Mouse (Mus musculus) mouse trophoblast stem cell (cell line): ENCODE measurements around the gene Rnf145.

Experiments used
- in situ Hi-C, 2 experiments: fragments of 300-500 bp; cut with MseI, MboI; formaldehyde crosslinking; loops; 2 replicates in 1 of 2; 3 replicates in 1 of 2; pipeline ENCODE4 v1.15.1; 2025

Rnf145 gene

DNA sequence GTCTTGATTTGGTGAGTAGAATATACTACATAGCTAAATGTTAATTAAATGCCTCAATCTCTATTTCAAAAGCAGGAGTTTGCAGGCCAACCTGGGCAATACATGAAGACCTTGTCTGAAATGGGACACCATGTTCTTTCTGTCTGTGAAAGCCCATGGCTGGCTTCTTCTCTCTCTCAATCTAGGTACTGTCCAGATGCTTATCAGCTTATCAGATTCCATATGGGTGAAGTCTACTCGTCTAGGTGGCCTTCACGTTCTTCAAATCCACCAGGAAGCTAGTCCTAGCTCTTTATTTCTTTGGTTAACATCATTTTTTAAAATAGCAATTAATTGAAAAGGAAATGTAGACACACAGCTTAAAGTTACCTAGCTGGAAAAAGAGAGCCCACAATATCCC is 8.9 kb upstream of the Rnf145 start:
- in situ Hi-C loops = no loop called here

DNA sequence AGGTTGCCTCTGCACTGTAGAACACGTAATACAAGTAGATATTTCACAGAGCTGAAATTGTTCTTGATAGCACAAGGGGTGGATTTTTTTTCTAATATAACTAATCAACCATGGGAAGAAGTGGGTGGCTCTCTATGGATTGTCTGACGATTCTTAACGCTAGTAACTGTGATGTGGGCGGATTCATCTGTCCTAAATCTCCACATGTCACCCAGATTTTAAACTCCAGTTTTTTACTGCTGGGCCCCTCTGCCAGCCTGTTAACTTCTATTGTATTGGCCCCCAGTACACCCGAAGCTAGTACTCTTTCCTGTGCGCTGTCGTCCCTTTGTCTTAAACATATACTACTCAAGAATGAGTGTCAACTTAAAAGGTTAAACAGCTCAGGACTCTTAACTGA is 8.4 kb upstream of the Rnf145 start:
- in situ Hi-C loops = no loop called here

DNA sequence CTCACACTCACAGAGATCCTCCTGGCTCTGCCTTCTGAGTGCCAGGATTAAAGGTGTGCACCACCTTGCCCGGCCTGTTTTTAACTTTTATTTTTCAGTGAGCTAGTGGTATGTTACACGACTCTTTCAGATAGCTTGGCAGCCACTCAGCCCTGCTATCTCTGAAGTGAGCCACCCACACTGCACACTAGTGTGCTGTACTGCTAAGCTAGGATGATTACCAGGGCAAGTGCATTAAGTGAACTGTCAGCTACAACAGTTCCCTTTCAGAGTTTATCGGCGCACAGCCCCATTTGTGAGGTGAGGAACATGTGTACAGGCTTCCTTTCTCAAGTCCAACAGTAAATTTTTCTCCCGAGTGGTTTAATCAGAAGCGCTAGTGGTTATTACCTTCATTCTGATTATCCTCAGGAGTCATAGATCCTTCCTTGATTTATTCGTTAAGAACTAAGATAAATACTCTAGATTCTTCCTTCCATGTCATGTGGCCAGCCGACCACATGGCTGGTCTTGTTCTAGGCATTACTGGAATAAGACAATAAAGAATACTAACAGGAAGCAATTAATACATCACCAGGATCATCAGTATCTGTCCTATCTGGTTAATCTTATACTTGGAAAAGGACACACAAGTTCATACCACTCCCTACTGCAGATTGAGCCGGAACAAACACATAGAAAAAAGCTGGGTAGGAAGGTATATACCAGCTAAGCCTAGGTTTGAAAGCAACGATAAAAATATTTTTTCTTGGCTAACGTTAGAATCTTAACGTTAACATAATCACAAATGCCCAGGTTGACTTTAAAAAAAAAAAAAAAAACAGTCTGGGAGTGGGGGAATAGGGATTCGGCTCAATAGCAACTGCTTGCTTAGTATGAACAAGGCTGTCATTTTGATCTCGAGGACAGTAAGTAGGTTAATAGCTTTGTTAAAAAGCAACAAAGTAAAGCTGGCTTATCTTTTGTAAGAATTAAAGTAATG is 6.4 kb upstream of the Rnf145 start:
- in situ Hi-C loops = no loop called here

DNA sequence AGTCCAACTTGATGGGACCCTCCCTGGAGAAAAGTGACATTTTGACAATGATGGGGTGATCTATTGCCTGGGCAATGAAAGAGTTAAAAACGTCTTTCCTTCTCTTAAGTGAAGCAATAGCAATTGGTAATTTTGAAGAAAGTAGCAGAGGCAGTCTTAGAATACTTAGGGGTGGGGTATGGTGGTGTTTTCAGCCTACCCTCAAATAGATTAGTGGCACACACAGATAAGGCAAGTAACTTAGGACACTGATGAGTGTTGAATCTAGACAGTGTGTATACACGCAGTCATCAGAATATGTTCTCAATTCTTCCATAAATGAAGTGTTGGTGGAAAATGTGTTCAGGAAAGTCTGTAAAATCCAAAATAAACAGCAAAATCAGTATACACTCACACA is 5.7 kb upstream of the Rnf145 start:
- in situ Hi-C loops = no loop called here

DNA sequence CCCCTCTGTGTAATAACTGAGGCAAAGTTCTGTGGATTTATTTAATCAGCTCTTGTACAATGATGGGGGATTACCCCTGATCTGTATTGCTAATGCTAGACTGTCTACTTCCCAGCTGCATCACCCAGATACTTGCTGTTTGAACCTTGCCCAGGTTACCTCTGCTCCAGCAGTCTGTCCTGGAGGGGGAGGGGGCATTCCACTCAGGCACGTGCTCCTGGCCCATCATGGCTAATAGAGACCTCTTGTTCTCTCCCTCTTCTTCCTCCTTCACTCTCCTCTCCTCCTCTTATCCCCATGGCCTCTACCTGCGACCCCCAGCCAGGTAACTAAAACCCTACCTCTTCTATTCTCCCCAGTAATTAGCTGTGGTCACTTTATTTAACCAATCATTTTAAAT is 4.1 kb upstream of the Rnf145 start:
- in situ Hi-C loops = no loop called here

DNA sequence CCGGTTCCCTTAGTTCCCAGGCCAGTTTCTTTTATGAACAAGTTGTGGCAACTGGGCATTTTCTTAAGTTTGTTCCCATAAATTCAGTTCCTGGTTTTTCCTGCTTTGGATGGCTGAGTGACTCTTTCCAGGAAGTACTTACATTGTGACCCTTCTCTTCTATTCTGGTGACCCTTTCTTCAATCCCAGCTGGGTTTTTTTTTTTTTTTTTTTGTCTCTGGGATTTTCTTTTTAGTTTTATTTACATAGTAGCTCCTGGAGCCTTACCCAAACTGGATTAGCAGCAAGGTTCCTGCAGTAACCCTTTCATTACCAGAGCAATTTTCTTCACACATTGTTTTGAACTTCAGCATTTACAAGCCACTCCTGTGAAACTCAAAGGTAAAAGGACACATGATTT is 2.4 kb upstream of the Rnf145 start:
- in situ Hi-C loops = no loop called here

DNA sequence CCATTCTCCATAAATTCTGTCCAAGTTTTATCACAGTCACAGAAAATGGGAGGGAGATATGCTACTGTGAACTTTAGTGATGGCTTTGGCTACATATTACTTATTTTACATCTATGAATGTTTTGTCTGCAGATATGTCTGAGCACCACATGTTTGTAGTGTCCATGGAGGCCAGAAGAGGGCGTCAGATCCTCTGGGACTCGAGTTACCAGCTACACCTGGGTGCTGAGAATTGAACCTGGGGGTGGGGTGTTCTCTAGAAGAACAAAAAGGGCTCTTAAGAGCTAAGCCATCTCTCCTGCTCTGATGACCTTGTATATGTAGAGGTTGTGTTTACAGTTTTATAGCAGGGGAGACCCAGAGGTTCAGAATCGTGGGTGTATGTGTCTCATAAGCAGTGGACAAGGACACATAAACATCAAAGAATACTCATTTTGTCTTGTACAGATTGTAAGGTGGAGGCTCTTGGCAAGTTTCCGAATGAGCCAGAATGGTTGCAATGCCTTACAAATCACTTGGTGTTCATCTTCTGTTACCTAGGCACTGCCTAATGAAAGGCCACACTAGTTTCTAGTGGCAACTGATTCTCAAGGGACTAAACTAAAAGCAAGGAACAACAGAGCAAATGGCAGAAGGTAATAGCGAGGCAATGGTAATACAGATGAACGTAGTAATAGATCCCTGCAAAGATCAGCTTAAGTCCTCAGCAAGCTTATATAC is 1.0 kb upstream of the Rnf145 start:
- in situ Hi-C loops = no loop called here

DNA sequence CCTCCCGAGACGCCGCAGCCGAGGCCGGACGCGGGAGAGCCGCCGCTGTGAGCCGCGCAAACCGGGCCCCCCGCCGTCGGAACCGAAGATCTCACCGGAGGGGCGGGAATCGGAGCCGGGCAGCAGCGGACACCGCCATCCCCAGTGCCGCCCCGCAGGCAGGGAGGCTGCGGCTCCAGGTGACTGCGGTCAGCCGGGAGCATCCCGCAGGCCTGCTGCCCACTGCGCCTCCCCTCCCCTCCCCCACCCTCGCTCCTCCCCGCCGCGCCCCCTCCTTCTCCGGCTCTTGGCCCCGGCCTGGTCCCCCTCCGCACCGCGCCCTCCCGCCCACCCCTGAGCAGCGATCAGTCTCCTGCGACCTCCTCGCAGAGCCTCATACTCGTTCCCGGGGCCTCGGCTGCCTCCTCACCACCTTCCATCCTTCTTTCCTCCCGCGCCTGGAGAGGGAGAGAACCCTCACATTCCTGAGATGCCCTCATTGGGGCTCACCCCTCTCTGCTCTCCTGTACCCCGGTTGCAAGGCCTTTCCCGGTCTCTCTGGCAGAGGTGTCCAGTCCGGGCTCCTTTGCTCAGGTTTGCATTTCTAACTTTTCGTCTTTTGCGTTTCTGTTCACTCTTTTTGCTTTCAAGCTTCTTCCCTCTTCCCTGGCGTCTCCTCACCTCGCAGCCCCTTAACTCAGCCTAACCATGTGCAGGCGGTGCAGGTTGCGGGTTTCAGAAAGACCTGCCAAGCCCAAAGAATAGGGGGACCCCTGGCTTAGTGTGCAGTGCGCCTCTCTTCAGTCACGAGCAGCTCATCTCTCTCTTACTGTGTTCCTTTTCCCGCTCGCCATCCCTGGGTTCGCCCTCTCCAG is 559 bp downstream of the Rnf145 start:
- in situ Hi-C loops = no loop called here

DNA sequence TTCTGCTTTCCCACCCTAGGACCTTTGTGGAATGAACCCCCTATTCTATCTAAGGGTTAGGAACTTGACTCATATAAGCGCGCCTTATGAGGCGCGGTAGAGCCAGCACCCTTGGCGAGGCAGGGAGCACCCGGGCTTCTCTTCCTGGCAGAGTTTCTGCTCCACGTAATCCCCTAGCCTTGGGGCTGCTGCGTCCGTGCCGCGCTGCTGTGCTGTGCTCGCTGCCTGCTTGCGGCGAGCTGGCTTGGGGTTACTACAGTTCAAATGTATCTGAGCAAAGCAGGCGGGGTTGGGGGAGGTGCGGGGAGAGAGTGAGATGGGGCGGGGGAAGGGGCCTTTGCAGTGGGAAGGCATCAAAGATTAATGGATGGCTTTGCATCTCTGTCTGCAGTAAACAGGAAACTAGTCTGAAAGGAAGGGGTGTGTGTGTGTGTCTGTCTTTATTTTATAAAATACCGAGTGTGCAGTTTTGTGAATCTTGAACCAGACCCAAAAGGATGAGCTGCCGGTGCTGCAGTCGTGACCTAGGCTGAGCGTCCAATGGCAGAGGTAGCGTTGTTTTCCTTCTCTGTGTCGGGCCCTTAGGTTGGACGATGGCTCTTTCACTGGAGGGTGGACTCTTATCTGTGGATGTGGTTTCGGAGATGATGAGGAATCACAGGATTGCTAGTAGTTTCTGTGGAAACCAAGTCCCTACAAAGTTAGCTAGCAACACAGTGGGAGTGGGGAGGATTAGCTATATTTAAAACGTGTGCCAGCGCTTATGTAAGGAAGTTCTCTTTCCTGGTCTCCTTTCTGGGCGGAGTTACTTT is 1.4 kb downstream of the Rnf145 start:
- in situ Hi-C loops = no loop called here

DNA sequence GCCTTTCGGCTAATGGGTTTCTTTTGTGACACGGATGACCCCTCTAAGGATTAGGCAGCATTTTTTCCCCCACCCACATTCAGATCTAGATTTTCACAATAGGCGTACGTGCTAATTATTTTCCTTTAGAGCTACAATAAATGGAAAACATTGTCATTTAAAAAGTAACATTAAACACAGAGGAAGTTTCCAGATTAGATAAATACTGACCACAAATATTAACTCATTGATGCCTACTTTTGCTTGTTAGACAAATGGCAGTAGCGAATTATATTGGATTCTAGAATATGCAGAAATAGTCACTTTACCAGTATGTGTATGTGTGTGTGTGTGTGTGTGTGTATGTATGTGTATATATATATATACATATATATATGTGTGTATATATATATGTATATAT is 3.8 kb downstream of the Rnf145 start:
- in situ Hi-C loops = no loop called here

DNA sequence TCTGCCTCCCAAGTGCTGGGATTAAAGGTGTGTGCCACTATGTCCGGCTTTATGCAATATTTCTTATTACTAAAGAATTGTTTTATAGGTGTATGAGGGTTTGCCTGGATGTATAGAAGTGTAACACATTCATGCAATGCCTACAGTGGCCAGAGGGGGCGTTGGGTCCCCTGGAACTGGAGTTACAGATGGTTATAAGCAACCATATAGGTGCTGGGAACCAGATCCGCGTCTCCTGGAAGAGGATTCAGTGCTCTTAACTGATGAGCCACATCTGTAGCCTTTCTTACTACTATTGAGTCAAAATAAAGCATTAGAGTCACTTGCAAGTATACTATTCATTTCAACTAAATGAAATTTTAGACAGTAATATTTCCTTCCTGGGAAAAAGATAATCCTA is 7.0 kb downstream of the Rnf145 start:
- in situ Hi-C loops = no loop called here

DNA sequence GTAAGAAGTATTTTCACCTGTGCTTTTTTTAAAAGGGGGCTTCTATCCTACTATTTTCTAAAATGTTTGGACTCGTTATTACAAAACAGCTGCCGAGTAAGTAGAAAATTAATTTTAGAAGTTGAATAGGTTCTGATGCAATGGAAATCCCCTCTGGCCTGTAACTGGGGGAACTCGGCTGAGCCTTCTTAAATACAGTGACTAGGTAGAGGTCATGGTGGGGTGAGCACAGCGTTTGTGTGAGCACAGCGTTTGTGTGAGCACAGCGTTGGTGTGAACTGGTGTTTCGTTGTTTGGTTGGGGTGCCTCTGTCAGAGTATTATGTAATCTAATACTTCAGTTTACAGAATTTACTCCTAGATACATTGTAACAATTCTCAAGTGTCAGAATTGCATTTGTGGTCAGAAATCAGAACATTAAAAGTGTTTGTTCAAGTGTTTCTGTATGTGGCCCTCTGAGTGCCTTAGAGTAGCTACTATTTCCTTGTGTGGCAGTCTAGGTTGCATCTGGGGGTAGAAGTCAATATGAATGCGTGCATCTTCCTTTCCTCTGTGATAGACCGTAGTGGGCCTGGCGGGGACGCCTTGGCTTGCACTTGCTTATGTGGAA is 8.0 kb downstream of the Rnf145 start:
- in situ Hi-C loops = no loop called here

DNA sequence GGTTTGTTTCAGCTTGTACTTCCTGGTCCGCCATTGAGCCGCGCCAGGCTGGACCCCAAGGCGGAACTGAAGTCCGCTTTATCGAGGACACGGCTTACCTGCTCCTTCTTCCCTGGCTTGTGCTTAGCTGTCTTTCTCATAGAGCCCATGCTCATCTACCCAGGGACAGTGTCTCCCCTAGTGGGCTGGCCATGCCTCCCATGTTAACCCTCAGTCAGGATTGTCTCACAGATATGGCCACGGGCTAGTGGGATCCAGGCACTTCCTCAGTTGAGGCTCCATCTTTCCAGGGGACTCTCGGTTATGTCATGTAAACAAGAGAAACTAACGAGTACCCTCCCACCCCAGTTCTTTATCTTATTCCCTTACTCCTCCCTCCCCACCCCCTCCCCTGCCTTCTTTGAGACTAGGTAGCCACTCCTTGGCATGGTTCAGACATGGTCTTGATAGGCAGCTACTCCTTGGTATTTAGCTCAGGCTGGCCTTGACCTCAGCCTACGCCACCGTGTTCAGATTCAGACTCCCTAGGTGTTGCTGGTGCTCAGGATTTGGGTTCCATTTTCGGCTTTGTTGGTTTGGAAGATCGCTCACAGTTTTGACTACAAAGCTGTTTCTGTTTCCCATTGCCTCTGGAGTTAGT is 9.9 kb downstream of the Rnf145 start:
- in situ Hi-C loops = no loop called here

DNA sequence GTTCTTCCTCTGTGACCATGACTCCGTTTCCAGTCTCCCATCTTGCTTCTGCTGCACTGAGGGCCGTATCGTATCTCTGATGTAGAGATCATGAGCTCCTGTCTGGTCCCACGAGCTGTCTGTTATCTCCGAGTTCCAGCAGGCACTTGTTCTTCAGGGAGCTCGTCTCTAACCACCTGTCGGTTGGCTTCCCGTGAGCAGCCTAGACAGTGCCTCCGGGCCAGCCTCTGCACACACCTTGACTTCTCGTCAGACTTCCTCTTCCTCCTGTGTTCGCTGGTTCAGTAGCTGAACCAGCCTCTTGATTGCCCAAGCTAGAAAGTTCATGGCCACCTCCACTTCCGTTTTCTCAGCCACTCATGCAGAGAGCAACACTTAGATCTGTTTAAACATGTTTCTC is 10.4 kb downstream of the Rnf145 start:
- in situ Hi-C loops = no loop called here

DNA sequence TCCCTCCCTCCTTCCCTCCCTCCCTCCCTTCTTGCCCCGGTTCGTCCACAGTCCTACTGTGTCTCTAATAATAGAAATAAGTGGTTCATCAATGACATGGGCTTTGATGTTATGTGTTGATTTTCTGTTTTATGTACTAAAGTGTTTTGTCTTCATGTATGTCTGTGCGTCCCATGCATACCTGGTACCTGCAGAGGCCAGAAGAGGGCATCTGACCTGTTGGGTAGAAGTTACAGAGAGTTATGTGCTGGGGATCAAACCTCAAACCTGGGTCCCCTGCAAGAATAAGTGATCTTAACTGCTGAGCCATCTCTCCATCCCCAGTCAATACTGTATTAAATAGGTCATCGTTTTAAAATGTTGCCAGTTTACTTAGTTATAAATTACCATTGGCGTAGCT is 11.0 kb downstream of the Rnf145 start:
- in situ Hi-C loops = no loop called here

DNA sequence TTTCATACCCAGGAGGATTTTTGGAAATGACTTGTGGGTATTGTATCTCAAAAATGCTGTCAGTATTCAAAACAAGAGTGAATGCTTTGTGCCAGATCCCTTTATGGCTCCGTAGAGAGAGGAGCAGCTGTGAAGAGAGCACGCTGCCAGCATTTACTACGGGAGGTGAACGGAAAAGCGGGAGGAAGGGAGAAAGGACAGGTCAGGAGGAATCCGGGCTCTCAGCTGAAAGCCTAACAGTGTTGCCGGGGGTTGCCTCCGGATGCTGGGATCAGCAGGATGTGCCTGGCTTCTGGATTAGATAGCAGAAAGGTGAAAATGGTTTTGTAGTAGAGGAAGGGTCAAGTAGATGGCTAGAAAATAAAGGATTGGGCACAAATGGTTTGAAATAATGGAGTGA is 11.6 kb downstream of the Rnf145 start:
- in situ Hi-C loops = no loop called here

DNA sequence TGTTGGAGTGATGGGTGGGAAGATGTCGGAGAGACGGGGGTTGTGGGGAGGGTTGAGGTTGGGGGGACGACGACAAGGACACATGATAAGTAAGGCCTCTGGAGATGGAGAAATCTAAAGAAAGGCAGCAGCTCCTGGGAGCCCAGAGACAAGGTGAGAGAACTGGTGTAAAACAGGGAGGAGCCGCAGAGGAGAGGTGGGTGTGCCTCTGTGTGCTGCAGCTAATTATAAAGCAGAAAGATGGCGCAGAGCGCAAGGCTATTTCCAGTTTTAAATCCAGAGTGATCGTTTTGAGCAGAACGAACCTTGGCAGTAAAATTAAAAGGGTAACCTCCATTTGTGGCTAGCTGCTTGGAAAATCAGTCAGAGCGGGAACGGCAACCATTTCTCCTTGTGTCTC is 12.1 kb downstream of the Rnf145 start:
- in situ Hi-C loops = no loop called here

DNA sequence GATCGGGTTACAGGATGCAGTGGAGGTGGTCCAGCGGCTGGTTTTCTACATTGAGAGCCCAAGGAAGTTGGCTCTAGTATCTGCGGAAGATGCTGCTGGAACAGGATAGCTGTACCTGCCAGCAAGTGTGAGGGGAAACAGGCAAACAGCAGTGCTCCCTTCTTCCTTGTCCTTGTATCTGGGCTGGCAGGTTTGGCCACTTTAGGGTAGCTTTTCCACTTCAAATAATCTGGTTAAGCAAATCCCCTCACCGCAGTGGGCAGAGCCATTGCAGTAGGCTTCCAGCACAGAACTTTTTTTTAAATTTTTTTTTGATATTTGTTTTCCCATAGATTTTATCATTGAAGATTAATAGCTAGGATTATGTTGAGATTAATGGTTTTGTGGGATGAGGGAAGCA is 12.9 kb downstream of the Rnf145 start:
- in situ Hi-C loops = no loop called here

DNA sequence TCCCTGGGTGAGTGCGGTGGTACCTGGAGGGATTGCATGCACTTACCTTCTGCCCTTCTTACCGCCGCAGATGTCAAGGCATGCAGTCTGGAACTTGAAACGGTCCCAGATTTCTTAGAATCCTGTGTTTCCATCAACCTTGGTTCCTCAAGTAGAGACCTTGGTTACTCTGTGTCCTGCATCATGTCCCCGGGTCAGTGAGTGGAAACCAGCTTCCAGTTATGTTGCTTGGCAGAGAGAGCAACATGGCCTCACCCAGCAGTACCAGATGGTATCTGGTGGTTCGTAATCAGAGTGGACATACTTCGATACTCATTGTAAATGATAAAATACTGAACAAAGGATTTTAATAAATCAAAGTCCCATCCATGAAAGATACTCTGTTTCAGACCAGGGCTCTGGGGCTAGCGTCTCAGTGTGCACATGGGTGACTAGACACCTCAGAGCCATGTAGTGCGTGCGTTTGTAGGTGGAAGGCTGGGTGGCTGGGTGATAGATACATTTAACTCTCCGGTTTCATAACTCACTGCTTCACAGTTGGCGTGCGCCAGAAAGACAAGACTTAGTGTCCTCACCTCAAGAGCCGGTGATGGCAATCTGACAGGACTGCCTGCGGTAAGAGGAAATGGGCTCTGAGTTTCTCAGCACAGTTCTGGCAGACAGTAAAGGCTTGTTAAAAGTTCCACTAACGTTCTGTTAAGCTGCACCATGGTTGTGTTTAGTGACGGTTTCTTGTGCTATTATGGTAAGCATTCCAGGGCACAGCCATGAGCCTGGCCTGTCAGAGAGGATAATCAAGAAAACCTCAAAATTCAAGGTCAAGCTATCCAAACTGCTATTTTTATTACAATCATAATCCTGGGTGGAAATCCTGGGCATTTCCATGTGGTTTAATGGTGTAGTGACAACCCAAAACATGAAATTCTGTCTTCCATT is 14.3 kb downstream of the Rnf145 start:
- in situ Hi-C loops = no loop called here
